Mouse (Mus musculus): ENCODE results near the gene 2210010C04Rik.

2210010C04Rik gene

GRCm38 (mm10) chr6:41035409-41035808 is at the start of gene 2210010C04Rik:
Gene 2210010C04Rik (minus strand): TSS chr6:41035509.
- no peak for DNase-seq (ENCODE audit: low spot score)

GRCm38 (mm10) chr6:41080121-41080520 is 44.8 kb upstream of the 2210010C04Rik start:
- no peak for DNase-seq (ENCODE audit: low spot score)

GRCm38 (mm10) chr6:41078539-41079303 is 43.4 kb upstream of the 2210010C04Rik start:
- no peak for DNase-seq (ENCODE audit: low spot score)

GRCm38 (mm10) chr6:41075753-41076152 is 40.4 kb upstream of the 2210010C04Rik start:
- DNase-seq (ENCODE audit: low spot score) = no peak

GRCm38 (mm10) chr6:41063332-41063731 is 28.0 kb upstream of the 2210010C04Rik start:
- DNase-seq (ENCODE audit: low spot score) = no peak

- DNase-seq (ENCODE audit: low spot score) = no peak
Observed at GRCm38 (mm10) chr6:41062746-41063145, 27.4 kb upstream of the 2210010C04Rik start.

- DNase-seq (ENCODE audit: low spot score) = no peak
Observed at GRCm38 (mm10) chr6:41062081-41062480, 26.8 kb upstream of the 2210010C04Rik start.

GRCm38 (mm10) chr6:41061085-41061484 is 25.8 kb upstream of the 2210010C04Rik start:
- no peak for DNase-seq (ENCODE audit: low spot score)

- DNase-seq (ENCODE audit: low spot score) = no peak
Observed at GRCm38 (mm10) chr6:41057653-41058052, 22.3 kb upstream of the 2210010C04Rik start.

GRCm38 (mm10) chr6:41055581-41055980 is 20.3 kb upstream of the 2210010C04Rik start:
- DNase-seq (ENCODE audit: low spot score) = no peak

GRCm38 (mm10) chr6:41054379-41054778 is 19.1 kb upstream of the 2210010C04Rik start:
- DNase-seq (ENCODE audit: low spot score) = no peak

GRCm38 (mm10) chr6:41051824-41052223 is 16.5 kb upstream of the 2210010C04Rik start:
- DNase-seq (ENCODE audit: low spot score) = no peak

GRCm38 (mm10) chr6:41048602-41049001 is 13.3 kb upstream of the 2210010C04Rik start:
- no peak for DNase-seq (ENCODE audit: low spot score)

- no peak for DNase-seq (ENCODE audit: low spot score)
Observed at GRCm38 (mm10) chr6:41047961-41048360, 12.7 kb upstream of the 2210010C04Rik start.

- DNase-seq (ENCODE audit: low spot score) = no peak
Observed at GRCm38 (mm10) chr6:41047202-41047601, 11.9 kb upstream of the 2210010C04Rik start.

GRCm38 (mm10) chr6:41046553-41046952 is 11.2 kb upstream of the 2210010C04Rik start:
- no peak for DNase-seq (ENCODE audit: low spot score)

- DNase-seq (ENCODE audit: low spot score) = no peak
Observed at GRCm38 (mm10) chr6:41044753-41045152, 9.4 kb upstream of the 2210010C04Rik start.

- no peak for DNase-seq (ENCODE audit: low spot score)
Observed at GRCm38 (mm10) chr6:41044314-41044713, 9.0 kb upstream of the 2210010C04Rik start.

GRCm38 (mm10) chr6:41032802-41033201 is 2.5 kb downstream of the 2210010C04Rik start:
- DNase-seq (ENCODE audit: low spot score) = no peak

GRCm38 (mm10) chr6:41032231-41032630 is 3.1 kb downstream of the 2210010C04Rik start:
- DNase-seq (ENCODE audit: low spot score) = no peak

GRCm38 (mm10) chr6:41030821-41031220 is 4.5 kb downstream of the 2210010C04Rik start:
- DNase-seq (ENCODE audit: low spot score) = no peak

GRCm38 (mm10) chr6:41027053-41027452 is 8.3 kb downstream of the 2210010C04Rik start:
- DNase-seq (ENCODE audit: low spot score) = no peak

- DNase-seq (ENCODE audit: low spot score) = no peak
Observed at GRCm38 (mm10) chr6:41025873-41026650, 9.2 kb downstream of the 2210010C04Rik start.
